Mouse (Mus musculus) activated CD4-positive, CD25-positive, alpha-beta regulatory T cell, adult 4 months (primary cell): Measurements from ENCODE around the gene Gpr156. TPM values are rescaled to one million over a fixed set of nuclear protein-coding genes. Genes with fewer than 3 reads are reported as not detected.
"Not testable (repeated sequence)": the region's sequence is repeated elsewhere in the genome, so short reads cannot be mapped to it uniquely, and the experiment has no call there.

ENCODE experiments used
- ATAC-seq: one replicate; pipeline ENCODE4 v1.8.0; 2017
- polyA plus RNA-seq, 2 experiments: library from polyadenylated mRNA; unstranded; fragments of 100-300 nt; shearing (Covaris generic); gene quantifications; one replicate each; pipeline ENCODE4 v1.2.1; 2017

The Gpr156 gene
- polyA plus RNA-seq, 2 experiments from 2014 or later: not detected

GRCm38 (mm10) chr16:37962696-37963095, 46.4 kb downstream of the Gpr156 start:
- not testable (repeated sequence) for ATAC-seq

- ATAC-seq: no peak
Measured at GRCm38 (mm10) chr16:37963331-37964281, 47.3 kb downstream of the Gpr156 start.

DNA sequence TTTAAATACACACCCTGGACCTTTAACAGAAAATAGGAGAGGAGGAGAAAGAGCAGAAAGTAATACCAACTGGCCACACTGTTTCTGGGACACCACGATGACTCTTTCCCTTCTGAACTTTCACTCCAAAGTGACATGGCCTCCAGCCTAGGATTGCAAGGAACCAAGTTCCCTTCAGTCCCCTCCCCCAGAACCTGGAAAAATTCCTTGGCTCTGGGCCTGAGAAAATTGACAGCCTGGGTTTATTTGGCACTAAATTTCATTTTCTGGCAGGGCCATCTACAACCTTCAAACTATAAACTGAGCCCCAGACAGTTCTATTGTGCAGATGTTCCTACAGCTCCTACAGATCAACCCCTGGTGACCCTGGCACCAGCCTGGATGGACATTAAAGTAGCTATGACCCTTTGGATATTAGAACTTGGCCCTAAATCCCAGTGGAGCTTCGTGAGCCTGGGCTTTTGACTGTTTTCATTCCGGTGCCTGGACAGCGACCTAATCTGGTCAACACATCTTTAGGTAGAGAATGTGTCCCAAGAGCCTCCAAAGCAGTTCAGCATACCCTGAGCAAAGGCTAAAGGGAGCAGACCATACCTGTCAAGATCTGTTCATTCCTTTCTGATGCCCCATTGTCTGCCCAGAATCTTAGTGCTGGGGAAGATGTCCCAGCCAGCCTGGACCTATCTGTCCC, 48.2 kb downstream of the Gpr156 start:
- ATAC-seq: no peak

DNA sequence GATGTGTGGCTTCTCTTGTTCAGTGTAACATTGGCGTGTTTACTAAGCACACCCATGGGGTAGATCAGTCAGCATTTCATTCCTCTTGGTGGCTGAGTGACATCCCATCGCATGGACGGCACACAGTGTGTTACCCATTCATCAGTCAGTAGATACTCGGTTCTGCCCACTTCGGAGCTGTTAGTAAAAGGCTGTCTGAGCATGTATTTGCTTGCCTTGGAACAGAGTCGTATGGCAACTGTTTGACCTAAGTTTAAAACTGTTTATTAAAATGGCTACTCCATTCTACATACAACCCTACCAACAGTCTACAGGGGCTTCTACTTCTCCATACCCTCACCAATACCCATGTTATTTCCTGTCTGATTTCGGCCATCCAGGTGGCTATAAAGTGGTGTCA, 50.6 kb downstream of the Gpr156 start:
- ATAC-seq: no peak

- ATAC-seq: no peak
Measured at GRCm38 (mm10) chr16:37967415-37967814, 51.1 kb downstream of the Gpr156 start.

- ATAC-seq: no peak
Measured at GRCm38 (mm10) chr16:37971522-37971921, 55.2 kb downstream of the Gpr156 start.

GRCm38 (mm10) chr16:37972357-37972756, 56.1 kb downstream of the Gpr156 start:
- ATAC-seq: no peak

- not testable (repeated sequence) for ATAC-seq
Measured at GRCm38 (mm10) chr16:37973239-37973638, 56.9 kb downstream of the Gpr156 start.

GRCm38 (mm10) chr16:37973855-37974519, 57.7 kb downstream of the Gpr156 start:
- no peak for ATAC-seq

- no peak for ATAC-seq
Measured at GRCm38 (mm10) chr16:37974520-37975340, 58.4 kb downstream of the Gpr156 start.

GRCm38 (mm10) chr16:37981907-37982306, 65.6 kb downstream of the Gpr156 start:
- no peak for ATAC-seq

DNA sequence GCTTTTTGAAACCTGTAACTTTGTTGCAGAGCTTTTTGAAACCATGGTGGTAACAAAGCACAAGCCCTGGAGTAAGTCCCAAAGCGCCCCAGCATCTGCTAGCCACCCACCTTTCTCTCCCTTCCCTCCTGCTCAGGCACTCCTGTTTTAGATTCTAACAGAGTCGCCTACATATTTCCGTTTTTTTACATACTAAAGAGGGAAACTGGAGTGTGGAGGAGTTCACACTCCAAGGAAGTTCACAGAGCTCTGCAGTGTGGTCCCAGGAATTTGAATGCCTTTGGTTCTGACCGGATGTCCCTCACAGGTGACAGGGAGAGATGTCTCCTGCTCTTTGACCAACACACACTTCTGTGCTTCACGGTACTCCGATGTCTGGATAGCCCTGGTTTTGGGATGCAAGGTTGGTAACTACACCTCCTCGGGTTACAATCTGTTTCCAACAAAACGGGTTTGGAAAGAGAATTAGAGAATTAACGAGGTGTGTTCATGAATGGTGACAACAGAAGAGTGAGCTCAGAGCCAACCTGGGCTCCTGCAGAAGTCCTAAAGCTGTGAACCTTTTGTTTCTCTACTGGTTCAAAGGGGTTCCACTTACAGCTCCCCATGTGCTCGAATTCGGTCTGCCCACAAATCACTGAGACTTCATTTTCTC, 72.0 kb downstream of the Gpr156 start:
- ATAC-seq: no peak

GRCm38 (mm10) chr16:37989796-37990195, 73.5 kb downstream of the Gpr156 start:
- no peak for ATAC-seq

- no peak for ATAC-seq
Measured at GRCm38 (mm10) chr16:37990553-37991344, 74.5 kb downstream of the Gpr156 start.

DNA sequence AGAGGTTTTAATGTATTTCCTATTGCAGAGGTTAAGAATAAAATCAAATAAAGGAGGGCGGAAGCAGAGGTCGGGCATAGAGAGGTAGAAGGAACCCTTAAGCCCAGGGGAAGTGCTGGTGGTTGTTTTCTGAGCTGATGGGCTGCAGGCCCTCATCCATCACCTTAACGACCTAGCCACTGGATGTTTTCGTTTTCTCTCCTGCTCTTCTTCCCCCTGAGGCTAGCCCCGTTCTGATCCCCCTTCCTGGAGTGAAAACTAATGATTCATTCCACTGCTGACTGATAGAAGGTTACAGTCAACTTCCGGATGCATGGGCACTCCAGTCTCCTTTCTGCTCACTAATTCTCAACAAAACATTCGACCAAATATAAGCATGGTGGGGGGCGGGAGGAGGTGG, 76.5 kb downstream of the Gpr156 start:
- ATAC-seq: no peak

DNA sequence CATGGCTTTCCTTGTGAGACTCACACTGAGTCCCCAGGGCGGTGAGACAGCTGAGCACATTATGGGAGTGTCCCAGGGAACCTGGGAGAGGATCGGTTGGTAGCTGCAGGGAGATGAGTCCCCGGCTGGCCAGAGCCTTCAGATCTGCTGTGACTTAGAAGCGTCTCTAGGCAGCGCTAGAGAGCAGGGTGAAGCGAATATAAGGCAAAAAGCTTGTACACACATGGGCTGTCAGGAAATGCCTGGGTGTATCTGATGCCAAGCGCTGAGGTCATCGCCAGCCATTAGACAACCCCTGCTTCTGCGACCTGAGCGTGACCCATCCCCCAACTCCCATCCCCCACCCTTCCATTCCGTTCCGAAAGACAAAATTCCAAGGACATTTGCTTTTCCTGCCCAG, 78.4 kb downstream of the Gpr156 start:
- ATAC-seq: peak; percentile 73

DNA sequence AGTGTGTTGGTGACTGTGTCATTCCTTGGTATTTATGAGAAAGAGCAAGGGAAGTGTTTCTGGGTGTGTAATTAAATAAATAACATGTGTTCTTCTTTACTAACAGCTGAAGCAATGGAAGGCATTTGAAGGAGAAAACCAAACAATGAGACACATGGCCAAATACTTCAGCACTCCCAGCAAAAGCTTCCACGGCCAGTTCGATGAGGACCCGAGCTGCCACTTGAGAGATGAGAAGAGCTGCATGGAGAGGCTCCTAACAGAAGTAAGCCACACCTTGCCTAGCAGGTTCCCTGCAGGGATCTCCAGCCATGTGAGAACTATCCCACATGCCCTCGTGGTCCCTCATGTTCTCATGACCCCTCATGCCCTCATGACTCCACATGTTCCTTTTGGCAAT, 81.5 kb downstream of the Gpr156 start:
- ATAC-seq: no peak

- no peak for ATAC-seq
Measured at GRCm38 (mm10) chr16:37999762-38000161, 83.5 kb downstream of the Gpr156 start.

GRCm38 (mm10) chr16:38000178-38000577, 83.9 kb downstream of the Gpr156 start:
- no peak for ATAC-seq

DNA sequence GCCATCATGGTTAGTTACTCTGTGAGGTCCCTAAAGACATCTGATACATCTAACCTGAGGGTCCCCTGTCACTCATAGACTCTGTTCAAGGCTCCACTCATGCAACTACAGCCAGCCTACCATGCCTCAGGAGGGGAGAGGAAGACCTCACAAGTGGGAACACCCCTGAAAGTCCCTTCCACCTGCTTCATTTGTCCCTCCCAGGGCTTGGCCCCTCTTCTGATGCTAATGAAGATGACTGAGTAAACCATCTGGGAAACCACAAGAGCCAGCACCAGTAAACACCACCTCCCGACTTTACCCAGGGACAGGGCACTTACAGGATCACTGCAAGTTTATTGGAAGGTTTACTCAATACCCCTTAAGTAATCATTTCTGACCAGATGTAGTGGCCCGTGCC, 85.5 kb downstream of the Gpr156 start:
- ATAC-seq: no peak

DNA sequence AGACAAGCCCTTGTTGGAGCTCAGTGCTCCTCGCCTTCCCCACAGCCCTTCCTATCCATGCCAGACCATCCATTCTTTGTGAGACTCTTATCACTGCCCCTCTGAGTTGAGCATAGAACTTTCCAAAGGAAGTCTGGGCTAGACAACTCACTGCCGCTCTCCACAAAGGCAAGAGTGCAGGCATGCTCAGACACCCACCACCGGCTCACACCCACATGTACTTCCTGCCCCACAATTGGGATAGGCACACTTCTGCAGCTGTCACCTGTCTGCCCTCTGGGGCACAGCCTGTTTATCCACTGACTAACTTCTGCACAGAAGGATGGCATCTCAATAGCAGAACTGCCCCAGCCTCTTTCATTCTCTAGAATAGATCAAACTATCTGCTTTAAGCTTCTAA, 86.2 kb downstream of the Gpr156 start:
- no peak for ATAC-seq
